Mouse (Mus musculus): Measurements from ENCODE around the gene Gsdma2. TPM values are rescaled to one million over a fixed set of nuclear protein-coding genes. Genes with fewer than 3 reads are reported as not detected.

Gsdma2 gene
- total and polyA plus RNA-seq, 3 experiments: not detected

- Histone ChIP-seq H3K36me3 (ENCODE audit: control insufficient read depth in 1 of 2, insufficient read depth in 2 of 2, low read length in 2 of 2) (peaks cover 0 to 26% of the 10 kb centered on the region in 2 experiments; a peak in 2 of 4 replicates), H3K4me3 (ENCODE audit: control insufficient read depth in 1 of 2, insufficient read depth in 1 of 2, low read depth in 2 of 2, low read length in 2 of 2) (no peak overlapping the region), H3K4me1 (ENCODE audit: control insufficient read depth in 1 of 2, insufficient read depth in 2 of 2, low read length in 2 of 2) (no peaks in the 10 kb centered on the region), H3K27ac (ENCODE audit: control insufficient read depth, low read depth, low read length) (no peak overlapping the region), H3K9ac (ENCODE audit: control insufficient read depth, low read depth, low read length, poor library complexity, severe bottlenecking) (no peak overlapping the region), H3K79me2 (ENCODE audit: control insufficient read depth, insufficient read depth, low read length, poor library complexity) (no peaks in the 10 kb centered on the region), H3K27me3 (ENCODE audit: control insufficient read depth in 1 of 2, insufficient read depth in 2 of 2, low read length in 2 of 2) (no peaks in the 10 kb centered on the region), H3K9me3 (replicated peaks; ENCODE audit: insufficient read depth, low read length) (no peaks in the 10 kb centered on the region)
- DNase-seq (ENCODE audit: low read depth, low spot score): no peak
- TF ChIP-seq POLR2A (IDR thresholded peaks at IDR 0.05; ENCODE audit: control insufficient read depth in 1 of 2, insufficient read depth in 1 of 2, low read depth in 1 of 2, low read length in 2 of 2, poor library complexity in 1 of 2) (0 out of 4 replicates have a peak, but pooled peaks of 1 of the 2 experiments have one; percentile 3), POLR2AphosphoS2 (IDR thresholded peaks at IDR 0.05; ENCODE audit: low read length) (peak; percentile 16; the same call in 1 of the 2 replicates), RAD21 (IDR thresholded peaks at IDR 0.05; ENCODE audit: low read depth, low read length) (no peak), RCOR1 (IDR thresholded peaks at IDR 0.05; ENCODE audit: low read depth, low read length) (no peak), MAZ (IDR thresholded peaks at IDR 0.05; ENCODE audit: low read depth, low read length) (no peak), USF2 (IDR thresholded peaks at IDR 0.05; ENCODE audit: borderline replicate concordance in 1 of 2, insufficient read depth in 1 of 2, low read depth in 1 of 2, low read length in 2 of 2) (no peak)
Measured at GRCm38 (mm10) chr11:98694301-98694700, 47.7 kb downstream of the Gsdma2 start.

DNA sequence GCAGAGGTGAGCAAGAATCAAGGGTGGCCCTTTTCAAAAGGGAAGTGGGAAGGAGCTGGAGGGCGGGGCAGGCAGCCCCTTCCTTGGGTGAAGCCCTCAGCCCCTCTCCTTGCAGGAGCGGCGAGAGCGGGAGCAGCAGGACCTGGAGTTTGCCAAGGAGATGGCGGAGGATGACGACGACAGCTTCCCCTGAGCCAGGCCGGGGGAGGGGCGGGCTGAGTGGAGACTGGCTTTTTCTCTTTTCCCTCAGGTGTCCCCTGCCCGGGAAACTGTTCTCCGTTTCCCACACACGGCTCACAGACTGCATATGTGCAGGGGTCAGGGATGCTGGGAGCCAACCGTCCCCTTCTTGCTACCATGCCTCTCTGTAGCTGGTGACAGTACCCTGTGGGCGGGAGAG is 48.8 kb downstream of the Gsdma2 start:
- no peak overlapping the region for H3K27ac ChIP-seq (ENCODE audit: control insufficient read depth, low read depth, low read length)

More for the DNA sequence above, 48.8 kb downstream of the Gsdma2 start:
- TF ChIP-seq CTCF (IDR thresholded peaks at IDR 0.05 in 2 of 3, conservative IDR thresholded peaks at IDR 0.05 in 1 of 3; ENCODE audit: control insufficient read depth in 1 of 3, insufficient read depth in 1 of 3, low read depth in 2 of 3, low read length in 3 of 3, poor library complexity in 1 of 3, severe bottlenecking in 1 of 3) (no peak), EP300 (IDR thresholded peaks at IDR 0.05; ENCODE audit: low read depth in 1 of 2, low read length in 2 of 2) (no peak), POLR2AphosphoS5 (IDR thresholded peaks at IDR 0.05; ENCODE audit: borderline replicate concordance, low read depth, low read length) (no peak), MAZ (IDR thresholded peaks at IDR 0.05; ENCODE audit: low read depth, low read length) (no peak), MYC (IDR thresholded peaks at IDR 0.05; ENCODE audit: low read depth, low read length) (no peak), E2F4 (IDR thresholded peaks at IDR 0.05; ENCODE audit: borderline replicate concordance, low read depth, low read length) (no peak), GATA1 (IDR thresholded peaks at IDR 0.05; ENCODE audit: low read depth, low read length) (no peak), ZKSCAN1 (IDR thresholded peaks at IDR 0.05; ENCODE audit: low read depth, low read length) (no peak), HCFC1 (IDR thresholded peaks at IDR 0.05; ENCODE audit: low read depth, low read length) (no peak), SIN3A (IDR thresholded peaks at IDR 0.05; ENCODE audit: low read length) (no peak), BHLHE40 (IDR thresholded peaks at IDR 0.05; ENCODE audit: borderline replicate concordance, low read depth, low read length) (no peak), RCOR1 (IDR thresholded peaks at IDR 0.05; ENCODE audit: low read depth, low read length) (no peak), ZC3H11A (IDR thresholded peaks at IDR 0.05; ENCODE audit: low read depth, low read length) (no peak), USF2 (IDR thresholded peaks at IDR 0.05; ENCODE audit: borderline replicate concordance in 1 of 2, insufficient read depth in 1 of 2, low read depth in 1 of 2, low read length in 2 of 2) (no peak), ZMIZ1 (IDR thresholded peaks at IDR 0.05; ENCODE audit: low read depth, low read length) (no peak), MAX (IDR thresholded peaks at IDR 0.05; ENCODE audit: low read length) (no peak), ELF1 (IDR thresholded peaks at IDR 0.05; ENCODE audit: low read depth, low read length) (no peak), ETS1 (IDR thresholded peaks at IDR 0.05; ENCODE audit: low read depth, low read length) (no peak), MXI1 (IDR thresholded peaks at IDR 0.05; ENCODE audit: low read depth, low read length) (no peak), GABPA (IDR thresholded peaks at IDR 0.05; ENCODE audit: low read depth, low read length) (no peak)
- no peaks in the 10 kb centered on the region for H3K9me3 ChIP-seq (replicated peaks; ENCODE audit: insufficient read depth, low read length)
- no peaks in the 10 kb centered on the region for H3K27me3 ChIP-seq (ENCODE audit: control insufficient read depth in 1 of 2, insufficient read depth in 2 of 2, low read length in 2 of 2)
- DNase-seq (ENCODE audit: low read depth, low spot score): no peak
- no peaks in the 10 kb centered on the region for H3K4me1 ChIP-seq (ENCODE audit: control insufficient read depth in 1 of 2, insufficient read depth in 2 of 2, low read length in 2 of 2)
- no peak overlapping the region for H3K9ac ChIP-seq (ENCODE audit: control insufficient read depth, low read depth, low read length, poor library complexity, severe bottlenecking)
- H3K79me2 ChIP-seq (ENCODE audit: control insufficient read depth, insufficient read depth, low read length, poor library complexity): no peaks in the 10 kb centered on the region
- no peak overlapping the region for H3K4me3 ChIP-seq (ENCODE audit: control insufficient read depth in 1 of 2, insufficient read depth in 1 of 2, low read depth in 2 of 2, low read length in 2 of 2)
- H3K36me3 ChIP-seq (ENCODE audit: control insufficient read depth in 1 of 2, insufficient read depth in 2 of 2, low read length in 2 of 2): peaks cover 0 to 21% of the 10 kb centered on the region in 2 experiments; a peak in 2 of 4 replicates
